Mouse (Mus musculus): ENCODE measurements at regions not wholly inside any gene's neighbourhood (a gene's known extent, or its start where the extent isn't known, plus 50 kb on each side); places are given as distances from the start of the nearest gene placed in this dataset.

DNA sequence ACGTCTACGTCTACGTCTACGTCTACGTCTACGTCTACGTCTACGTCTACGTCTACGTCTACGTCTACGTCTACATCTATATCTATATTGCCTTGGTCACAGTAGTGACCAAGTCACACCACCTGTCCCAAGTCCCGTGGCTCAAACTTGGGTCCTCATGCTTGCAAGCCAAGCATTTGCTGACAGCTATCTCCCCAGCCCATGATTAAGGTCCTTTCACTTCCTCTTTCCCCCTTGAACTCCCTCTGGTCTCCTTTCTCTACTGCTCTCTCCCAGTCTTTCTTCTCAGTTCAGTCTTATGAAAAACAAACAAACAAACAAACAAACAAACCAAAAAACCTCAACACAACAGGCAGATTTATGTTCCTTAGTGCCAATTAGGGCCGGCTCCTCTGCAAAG, 63.2 kb upstream of the Cep85l start:
- TF ChIP-seq CTCF (IDR thresholded peaks at IDR 0.05) (no peak), EP300 (IDR thresholded peaks at IDR 0.05) (no peak)

Data from lung, postnatal 0 days (tissue).